Mouse (Mus musculus) kidney, postnatal 0 days (tissue): ENCODE data around the gene Hspb9. TPM values are rescaled to one million over a fixed set of nuclear protein-coding genes. Genes with fewer than 3 reads are reported as not detected.
A peak's percentile ranks its signal among the peaks of the same experiment; 100 is the strongest.

Experiments
- ATAC-seq: fragments of 200-750 bp; cut with Nextera tagmentation; replicated peaks from 2 replicates; pipeline ENCODE4 v1.8.0; 2017; ENCODE audit warnings: low read depth, moderate number of reproducible peaks, moderate TSS enrichment, moderate library complexity; ENCODE audit not compliant: low FRiP score
- DNase-seq: peaks from one replicate; pipeline ENCODE4 v3.0.0-alpha.2; 2016; ENCODE audit warnings: low spot score
- H3K27ac ChIP-seq: fragments of 300-500 bp; sonication (generic); 2 replicates; pipeline ENCODE4 v1.5.1; 2014; ENCODE audit warnings: mild to moderate bottlenecking
- H3K27me3 ChIP-seq: fragments of 300-500 bp; sonication (generic); 2 replicates; pipeline ENCODE4 v1.6.1; 2014; ENCODE audit warnings: low read length, mixed read lengths; ENCODE audit not compliant: insufficient read depth
- H3K36me3 ChIP-seq: fragments of 300-500 bp; sonication (generic); 2 replicates; pipeline ENCODE4 v1.6.1; 2014; ENCODE audit warnings: low read length, mixed read lengths; ENCODE audit not compliant: insufficient read depth
- H3K4me1 ChIP-seq: fragments of 300-500 bp; sonication (generic); replicated peaks from 2 replicates; pipeline ENCODE4 v1.6.1; 2014; ENCODE audit warnings: antibody characterized with exemption, low read length, mixed read lengths; ENCODE audit not compliant: insufficient read depth
- H3K4me2 ChIP-seq: fragments of 300-500 bp; sonication (generic); 2 replicates; pipeline ENCODE4 v1.6.1; 2014; ENCODE audit warnings: mild to moderate bottlenecking, low read length, moderate library complexity, mixed read lengths
- H3K4me3 ChIP-seq: fragments of 300-500 bp; sonication (generic); replicated peaks from 2 replicates; pipeline ENCODE4 v1.5.1; 2014; ENCODE audit warnings: low read depth, low read length
- H3K9ac ChIP-seq: fragments of 300-500 bp; sonication (generic); 2 replicates; pipeline ENCODE4 v1.6.1; 2014; ENCODE audit warnings: low read depth, low read length
- H3K9me3 ChIP-seq: fragments of 300-500 bp; sonication (generic); replicated peaks from 2 replicates; pipeline ENCODE4 v1.6.1; 2016; ENCODE audit warnings: low read length, inconsistent platforms, mixed read lengths
- CTCF ChIP-seq: IDR thresholded peaks from 2 replicates; pipeline ENCODE4 v1.5.1; 2016; ENCODE audit warnings: antibody characterized with exemption, low read depth, mild to moderate bottlenecking, moderate library complexity
- WGBS: fragments of 180-500 bp; shearing (Covaris S2); extraction: QIAGEN DNeasy Blood & Tissue Kit; methylation state at CpG from one replicate; pipeline ENCODE4 v1.1.7; 2014; 5-methylcytosine and 5-hydroxymethylcytosine counted together
- polyA plus RNA-seq: library from polyadenylated mRNA; unstranded; fragments of >200 nt; fragmentation: Nextera tagmentation; extraction: Ambion mirVana; gene quantifications from 2 replicates; pipeline ENCODE4 v1.2.1, GENCODE M21; 2015

Gene Hspb9
- polyA plus RNA-seq, 1 experiment from 2014 or later, result 0.37 TPM

DNA sequence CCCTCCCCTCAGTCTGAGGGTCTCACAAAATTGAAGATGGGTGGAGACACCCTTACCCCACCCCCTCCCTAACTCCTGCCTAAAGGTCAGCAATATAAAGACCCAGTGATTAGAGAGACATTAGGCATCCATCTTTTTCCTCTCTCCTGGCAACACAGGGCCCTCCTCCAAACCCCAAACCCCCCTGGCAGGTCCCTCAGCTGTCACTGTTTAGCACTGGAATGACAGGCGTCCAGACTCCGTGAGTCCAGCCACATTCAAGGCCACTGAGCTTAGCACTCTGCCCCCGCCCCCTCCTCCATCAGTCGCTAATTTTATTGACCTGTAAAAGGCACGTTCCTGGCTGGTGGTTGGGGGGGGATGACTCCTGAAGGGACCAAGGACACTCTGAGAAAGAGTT, 20.5 kb upstream of the Hspb9 start:
- no peak overlapping the region for H3K27ac ChIP-seq
- H3K36me3 ChIP-seq, result no peaks in the 10 kb centered on the region
- H3K27me3 ChIP-seq, result no peaks in the 10 kb centered on the region
- no peak overlapping the region for H3K9ac ChIP-seq
- H3K4me3 ChIP-seq, result no peak overlapping the region
- ATAC-seq (no peak), DNase-seq (no peak)
- no peaks in the 10 kb centered on the region for H3K9me3 ChIP-seq
- TF ChIP-seq CTCF, result no peak
- WGBS, result 21% methylated on average over 5 of the region's 5 CpGs
- H3K4me2 ChIP-seq, result no peak overlapping the region
- H3K4me1 ChIP-seq, result peaks cover 6% of the 10 kb centered on the region

DNA sequence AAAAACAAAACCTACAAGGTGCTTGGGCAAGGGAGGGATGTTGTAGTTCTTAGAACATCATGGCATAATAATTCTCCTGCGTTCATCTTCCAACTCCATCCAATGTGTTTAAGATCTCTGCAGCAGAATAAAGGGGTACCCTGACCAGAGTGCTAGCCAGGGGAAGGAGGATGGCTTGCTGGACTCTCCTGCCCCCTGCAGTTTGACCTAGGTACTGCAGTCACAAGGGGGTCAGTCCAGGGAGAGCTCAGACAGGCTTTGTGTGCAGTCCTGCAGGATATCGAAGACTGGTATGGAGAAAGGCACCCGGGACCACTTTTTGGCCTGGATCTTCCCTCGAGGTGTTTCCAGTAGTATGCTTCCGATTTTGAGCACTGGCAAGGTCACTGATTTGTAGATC, 18.7 kb upstream of the Hspb9 start:
- peak; percentile 92 for TF ChIP-seq CTCF
- Histone ChIP-seq H3K27ac (no peak overlapping the region), H3K9me3 (no peaks in the 10 kb centered on the region), H3K4me1 (peaks cover 6% of the 10 kb centered on the region), H3K4me3 (no peak overlapping the region), H3K9ac (no peak overlapping the region), H3K4me2 (no peak overlapping the region), H3K27me3 (no peaks in the 10 kb centered on the region), H3K36me3 (no peaks in the 10 kb centered on the region)
- ATAC-seq (0 out of 2 replicates have a peak, but pooled peaks have one; percentile 55), DNase-seq (peak; percentile 76)
- WGBS, result 36% methylated on average over 5 of the region's 5 CpGs

DNA sequence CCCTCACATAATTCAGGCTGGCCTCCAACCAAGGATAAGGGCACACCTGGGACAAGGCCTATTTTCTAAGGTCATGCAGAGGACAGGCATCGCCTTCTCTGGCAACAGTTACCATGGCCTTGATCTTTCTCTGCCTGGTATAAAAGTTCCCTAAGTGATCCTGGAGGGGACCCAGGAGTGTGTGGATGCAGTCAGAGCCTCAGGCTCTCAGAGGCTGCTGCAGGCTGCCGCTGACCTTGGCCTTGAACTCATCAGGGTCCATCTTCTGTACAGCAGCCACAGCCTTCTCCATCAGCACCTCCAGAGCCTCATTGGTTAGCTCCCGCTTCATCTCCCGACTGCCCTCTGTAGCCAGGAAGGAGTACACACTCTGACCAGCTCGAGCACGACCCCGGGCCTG, 15.7 kb upstream of the Hspb9 start:
- no peak for TF ChIP-seq CTCF
- Histone ChIP-seq H3K4me3 (no peak overlapping the region), H3K27ac (no peak overlapping the region), H3K36me3 (no peaks in the 10 kb centered on the region), H3K4me1 (no peaks in the 10 kb centered on the region; the same call in 1 of the 2 replicates), H3K27me3 (no peaks in the 10 kb centered on the region), H3K4me2 (no peak overlapping the region), H3K9me3 (no peaks in the 10 kb centered on the region), H3K9ac (no peak overlapping the region)
- no peak for DNase-seq
- WGBS, result 75% methylated on average over 7 of the region's 7 CpGs
- ATAC-seq, result no peak

DNA sequence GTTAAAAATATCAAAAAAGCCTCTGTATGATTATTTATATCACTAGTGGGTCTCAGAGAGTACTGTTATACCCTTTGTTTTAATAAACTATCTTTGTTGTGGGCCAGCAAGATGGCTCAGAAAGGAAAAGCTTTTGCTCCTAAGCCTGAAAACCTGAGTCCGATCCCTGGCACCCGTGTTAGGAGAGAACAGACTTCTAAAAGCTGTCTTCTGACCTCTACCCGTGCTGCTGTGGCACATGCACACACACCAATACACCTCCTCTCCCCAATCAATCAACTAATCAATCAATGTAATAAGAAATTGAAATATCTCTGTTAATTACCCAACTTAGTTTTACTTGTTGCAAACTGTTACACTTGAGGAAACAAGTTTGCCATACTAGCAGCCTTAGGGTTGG, 12.9 kb upstream of the Hspb9 start:
- 78% methylated on average over 3 of the region's 3 CpGs for WGBS
- H3K27me3 ChIP-seq, result no peaks in the 10 kb centered on the region
- no peak for TF ChIP-seq CTCF
- no peak overlapping the region for H3K9ac ChIP-seq
- no peaks in the 10 kb centered on the region; the same call in 1 of the 2 replicates for H3K4me1 ChIP-seq
- no peak overlapping the region for H3K27ac ChIP-seq
- ATAC-seq, result no peak
- no peak overlapping the region for H3K4me3 ChIP-seq
- H3K36me3 ChIP-seq, result peaks cover 12% of the 10 kb centered on the region
- H3K9me3 ChIP-seq, result no peaks in the 10 kb centered on the region
- no peak for DNase-seq
- H3K4me2 ChIP-seq, result peak overlapping the region; percentile 37; the same call in 1 of the 2 replicates

DNA sequence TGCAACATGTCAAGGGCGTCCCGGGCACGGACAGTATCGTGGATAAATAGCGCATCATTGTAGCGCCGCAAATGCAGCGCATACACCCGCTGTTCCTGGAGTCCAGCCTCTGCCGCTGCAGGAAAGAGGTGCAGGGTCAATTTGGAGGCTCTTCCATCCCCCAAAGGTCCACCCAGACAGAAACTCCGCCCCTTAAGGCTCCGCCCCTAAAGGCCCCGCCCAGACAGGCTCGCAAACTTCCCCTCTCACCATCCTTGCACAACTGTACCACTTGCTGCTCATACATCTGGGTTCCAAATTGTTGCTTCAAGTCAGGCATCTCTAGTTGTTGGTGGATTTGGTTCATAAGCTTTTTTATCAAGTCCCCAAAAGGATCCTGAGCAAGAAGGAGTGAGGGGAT, 12.3 kb upstream of the Hspb9 start:
- H3K9me3 ChIP-seq, result no peaks in the 10 kb centered on the region
- peak overlapping the region; percentile 37 for H3K4me2 ChIP-seq
- no peak for TF ChIP-seq CTCF
- no peak for ATAC-seq
- WGBS, result 9% methylated on average over 14 of the region's 14 CpGs
- no peak overlapping the region for H3K9ac ChIP-seq
- H3K27me3 ChIP-seq, result no peaks in the 10 kb centered on the region
- peaks cover 18% of the 10 kb centered on the region for H3K36me3 ChIP-seq
- H3K4me3 ChIP-seq, result no peak overlapping the region; the same call in 1 of the 2 replicates
- H3K27ac ChIP-seq, result no peak overlapping the region
- no peaks in the 10 kb centered on the region; the same call in 1 of the 2 replicates for H3K4me1 ChIP-seq
- DNase-seq, result peak; percentile 55

DNA sequence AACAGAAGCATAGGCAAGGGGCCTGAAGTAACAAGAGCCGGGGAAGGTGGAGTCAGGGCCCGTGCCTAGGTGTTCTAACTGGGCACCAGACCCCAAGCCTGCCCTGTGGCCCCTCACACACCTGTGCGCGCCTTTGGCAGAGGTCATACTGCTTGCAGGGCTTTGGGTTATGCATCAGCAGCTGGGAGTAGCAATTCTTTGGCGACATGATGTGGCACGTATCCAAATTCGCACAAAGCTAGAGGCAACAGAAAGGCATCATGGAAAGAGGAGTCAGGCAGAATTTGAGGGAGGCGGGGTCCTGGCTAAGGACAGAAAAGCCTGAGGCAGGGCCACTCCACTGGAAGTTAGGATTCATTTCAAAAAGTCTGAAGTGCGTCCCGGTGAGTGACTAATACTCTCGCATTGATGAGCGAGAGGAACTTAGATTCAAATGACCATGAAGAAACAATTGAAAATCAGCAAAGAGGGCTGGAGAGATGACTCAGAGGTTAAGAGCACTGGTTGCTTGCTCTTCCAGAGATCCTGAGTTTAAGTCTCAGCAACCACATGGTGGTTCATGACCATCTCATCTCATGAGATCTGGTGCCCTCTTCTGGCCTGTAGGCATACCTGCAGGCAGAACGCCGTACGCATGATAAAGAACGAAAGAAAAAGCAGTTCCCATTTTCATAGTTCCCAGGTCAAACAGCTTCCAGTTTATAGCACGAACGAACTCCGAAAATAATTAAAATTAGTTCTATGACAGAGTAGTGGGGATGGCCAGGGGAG, 11.4 kb upstream of the Hspb9 start:
- Histone ChIP-seq H3K4me2 (peak overlapping the region; percentile 43), H3K27me3 (no peaks in the 10 kb centered on the region), H3K4me1 (no peaks in the 10 kb centered on the region; the same call in 1 of the 2 replicates), H3K27ac (no peak overlapping the region), H3K4me3 (no peak overlapping the region), H3K36me3 (peaks cover 27% of the 10 kb centered on the region), H3K9ac (no peak overlapping the region), H3K9me3 (no peaks in the 10 kb centered on the region)
- peak; percentile 97 for TF ChIP-seq CTCF
- WGBS, result 35% methylated on average over 19 of the region's 19 CpGs
- ATAC-seq (0 out of 2 replicates have a peak, but pooled peaks have one; percentile 19), DNase-seq (peak; percentile 90)

DNA sequence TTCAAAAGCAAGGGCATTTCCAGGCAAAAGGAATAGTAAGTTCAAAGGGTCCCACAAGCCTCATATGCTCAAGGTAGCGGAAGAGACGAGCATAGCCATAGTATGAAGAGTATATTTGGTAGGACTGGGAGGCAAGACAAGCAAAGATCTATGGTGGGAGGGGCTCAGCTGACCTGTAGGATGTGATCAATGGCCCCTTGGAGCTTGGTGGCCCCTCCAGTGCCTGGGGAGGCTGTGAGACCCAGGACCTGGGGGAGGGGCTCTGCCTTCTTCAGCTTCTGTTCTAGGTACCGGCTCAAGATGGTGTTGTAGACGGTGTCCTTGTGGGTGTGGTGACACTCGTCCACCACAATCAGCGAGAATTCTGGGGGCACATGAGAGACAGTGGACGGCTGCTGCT, 10.7 kb upstream of the Hspb9 start:
- DNase-seq (no peak), ATAC-seq (no peak)
- no peaks in the 10 kb centered on the region for H3K27me3 ChIP-seq
- peak overlapping the region; percentile 43 for H3K4me2 ChIP-seq
- no peaks in the 10 kb centered on the region for H3K9me3 ChIP-seq
- H3K4me1 ChIP-seq, result no peaks in the 10 kb centered on the region; the same call in 1 of the 2 replicates
- H3K27ac ChIP-seq, result no peak overlapping the region
- WGBS, result 49% methylated on average over 7 of the region's 7 CpGs
- H3K36me3 ChIP-seq, result peaks cover 34% of the 10 kb centered on the region
- no peak for TF ChIP-seq CTCF
- no peak overlapping the region for H3K4me3 ChIP-seq
- no peak overlapping the region for H3K9ac ChIP-seq
